Mouse (Mus musculus) kidney, adult 2 months (tissue): ENCODE measurements around the gene Lrrc3c. TPM values are rescaled to one million over a fixed set of nuclear protein-coding genes. Genes with fewer than 3 reads are reported as not detected.

Experiments used
- DNase-seq: peaks from one replicate; pipeline ENCODE4 v3.0.0; 2021
- H3K27ac ChIP-seq: fragments of 200-500 bp; 2 replicates; pipeline ENCODE4 v1.5.1; 2012; ENCODE audit warnings: low read depth, low read length, control low read depth, inconsistent platforms; ENCODE audit not compliant: insufficient read depth
- H3K27me3 ChIP-seq: fragments of 200-500 bp; replicated peaks from 2 replicates; pipeline ENCODE4 v1.6.1; 2012; ENCODE audit warnings: mild to moderate bottlenecking, moderate library complexity, low read length, inconsistent platforms; ENCODE audit not compliant: control insufficient read depth, insufficient read depth
- H3K36me3 ChIP-seq: fragments of 200-500 bp; 2 replicates; pipeline ENCODE4 v1.6.1; 2012; ENCODE audit warnings: mild to moderate bottlenecking, moderate library complexity, low read length, inconsistent platforms; ENCODE audit not compliant: control insufficient read depth, insufficient read depth
- H3K4me1 ChIP-seq: fragments of 200-500 bp; 2 replicates; pipeline ENCODE4 v1.6.1; 2011; ENCODE audit warnings: low read length; ENCODE audit not compliant: control insufficient read depth, insufficient read depth
- H3K4me3 ChIP-seq: fragments of 200-500 bp; 2 replicates; pipeline ENCODE4 v1.5.1; 2011; ENCODE audit warnings: mild to moderate bottlenecking, low read depth, low read length, control low read depth; ENCODE audit not compliant: insufficient read depth
- CTCF ChIP-seq: fragments of 200-500 bp; conservative IDR thresholded peaks from 2 replicates; pipeline ENCODE4 v1.5.1; 2011; ENCODE audit warnings: low read depth, mild to moderate bottlenecking, control low read depth, low read length, moderate library complexity, mixed read lengths; ENCODE audit not compliant: insufficient read depth, insufficient read length
- POLR2A ChIP-seq: fragments of 200-500 bp; IDR thresholded peaks from one replicate; pipeline ENCODE4 v1.6.1; 2011; ENCODE audit warnings: low read depth, low read length, control low read depth
- WGBS: fragments of 180-500 bp; shearing (Covaris S2); methylation state at CpG from one replicate; pipeline ENCODE4 v1.1.7; 2018; 5-methylcytosine and 5-hydroxymethylcytosine counted together
- polyA plus RNA-seq: library from polyadenylated mRNA; depleted of rRNA; stranded (reverse); fragments of >200 nt; gene quantifications from 2 replicates; pipeline ENCODE4 v1.2.3, GENCODE M21; 2012

The Lrrc3c gene
- polyA plus RNA-seq, 1 experiment: not detected

GRCm38 (mm10) chr11:98563025-98563424 is 35.1 kb upstream of the Lrrc3c start:
- no peak overlapping the region for H3K27ac ChIP-seq
- no peaks in the 10 kb centered on the region for H3K4me1 ChIP-seq
- WGBS: 91% methylated on average over 3 of the region's 3 CpGs
- TF ChIP-seq POLR2A (no peak), CTCF (no peak)
- no peaks in the 10 kb centered on the region for H3K36me3 ChIP-seq
- no peaks in the 10 kb centered on the region; the same call in 1 of the 2 replicates for H3K27me3 ChIP-seq
- DNase-seq: no peak
- H3K4me3 ChIP-seq: no peak overlapping the region

DNA sequence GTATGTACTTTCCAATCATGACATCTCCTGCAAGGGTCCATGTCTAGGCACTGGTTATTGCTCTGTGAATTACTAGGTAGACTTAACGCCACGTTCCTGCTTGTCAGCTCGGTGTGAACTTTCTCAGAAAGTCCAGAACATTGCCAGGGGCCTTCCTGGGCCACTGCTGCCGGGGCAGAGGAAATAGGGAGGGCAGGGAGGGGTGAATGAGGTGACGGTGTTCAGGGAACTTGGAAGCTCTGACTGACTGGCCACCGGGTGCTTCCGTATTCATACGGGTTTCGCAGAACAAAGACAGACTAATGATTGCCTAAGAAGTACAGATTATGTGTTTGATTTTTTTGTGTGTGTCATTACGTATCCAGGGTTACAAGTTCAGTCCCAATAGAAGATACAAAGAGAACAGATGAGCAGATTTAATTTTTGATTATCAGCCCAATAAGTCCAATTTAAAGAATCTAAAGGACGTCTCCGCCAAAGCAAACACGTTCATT is 34.1 kb upstream of the Lrrc3c start:
- TF ChIP-seq CTCF (no peak), POLR2A (no peak)
- no peaks in the 10 kb centered on the region for H3K27me3 ChIP-seq
- no peak for DNase-seq
- H3K27ac ChIP-seq: no peak overlapping the region
- 48% methylated on average over 13 of the region's 13 CpGs for WGBS
- no peak overlapping the region for H3K4me3 ChIP-seq
- H3K4me1 ChIP-seq: no peaks in the 10 kb centered on the region
- no peaks in the 10 kb centered on the region for H3K36me3 ChIP-seq

- H3K4me3 ChIP-seq: no peak overlapping the region
- no peaks in the 10 kb centered on the region for H3K4me1 ChIP-seq
- no peaks in the 10 kb centered on the region for H3K27me3 ChIP-seq
- no peak overlapping the region for H3K27ac ChIP-seq
- TF ChIP-seq CTCF (peak; percentile 34), POLR2A (no peak)
- DNase-seq: no peak
- WGBS: 87% methylated on average over 8 of the region's 8 CpGs
- no peaks in the 10 kb centered on the region for H3K36me3 ChIP-seq
Measured at GRCm38 (mm10) chr11:98568326-98568725, 29.8 kb upstream of the Lrrc3c start.

DNA sequence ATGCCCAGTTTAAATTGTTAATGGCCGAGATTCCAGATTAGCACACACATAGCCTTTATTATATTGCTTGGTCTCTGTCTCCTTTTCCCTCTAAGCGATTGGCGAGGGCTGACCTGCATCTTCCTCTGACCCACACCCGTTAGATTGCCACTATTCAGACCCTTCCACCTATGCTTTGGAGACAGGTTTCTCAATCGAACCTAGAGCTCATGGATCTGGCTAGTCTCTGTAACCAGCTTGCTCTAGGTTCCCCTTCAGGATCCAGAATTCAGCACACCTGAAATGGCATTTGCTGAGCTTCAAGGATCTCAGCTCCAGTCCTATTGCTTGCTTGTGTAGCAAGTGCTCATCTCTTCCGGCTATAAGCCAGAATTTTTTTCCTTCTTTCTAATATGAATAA is 28.6 kb upstream of the Lrrc3c start:
- 79% methylated on average over 6 of the region's 6 CpGs for WGBS
- no peak for DNase-seq
- H3K27ac ChIP-seq: no peak overlapping the region
- no peaks in the 10 kb centered on the region for H3K4me1 ChIP-seq
- H3K36me3 ChIP-seq: no peaks in the 10 kb centered on the region
- no peak overlapping the region for H3K4me3 ChIP-seq
- no peaks in the 10 kb centered on the region for H3K27me3 ChIP-seq
- TF ChIP-seq CTCF (no peak), POLR2A (no peak)

GRCm38 (mm10) chr11:98577776-98578175 is 20.3 kb upstream of the Lrrc3c start:
- Histone ChIP-seq H3K4me3 (no peak overlapping the region), H3K36me3 (no peaks in the 10 kb centered on the region; the same call in 1 of the 2 replicates), H3K27ac (no peak overlapping the region), H3K4me1 (no peaks in the 10 kb centered on the region), H3K27me3 (no peaks in the 10 kb centered on the region)
- DNase-seq: peak; percentile 25
- TF ChIP-seq CTCF: no peak
- TF ChIP-seq POLR2A: no peak
- 61% methylated on average over 5 of the region's 5 CpGs for WGBS

- Histone ChIP-seq H3K4me3 (no peak overlapping the region), H3K36me3 (no peaks in the 10 kb centered on the region; the same call in 1 of the 2 replicates), H3K27me3 (no peaks in the 10 kb centered on the region), H3K4me1 (no peaks in the 10 kb centered on the region; the same call in 1 of the 2 replicates), H3K27ac (no peak overlapping the region)
- 64% methylated on average over 16 of the region's 16 CpGs for WGBS
- peak; percentile 30 for DNase-seq
- TF ChIP-seq POLR2A (no peak), CTCF (no peak)
Measured at GRCm38 (mm10) chr11:98580301-98581121, 17.6 kb upstream of the Lrrc3c start.

DNA sequence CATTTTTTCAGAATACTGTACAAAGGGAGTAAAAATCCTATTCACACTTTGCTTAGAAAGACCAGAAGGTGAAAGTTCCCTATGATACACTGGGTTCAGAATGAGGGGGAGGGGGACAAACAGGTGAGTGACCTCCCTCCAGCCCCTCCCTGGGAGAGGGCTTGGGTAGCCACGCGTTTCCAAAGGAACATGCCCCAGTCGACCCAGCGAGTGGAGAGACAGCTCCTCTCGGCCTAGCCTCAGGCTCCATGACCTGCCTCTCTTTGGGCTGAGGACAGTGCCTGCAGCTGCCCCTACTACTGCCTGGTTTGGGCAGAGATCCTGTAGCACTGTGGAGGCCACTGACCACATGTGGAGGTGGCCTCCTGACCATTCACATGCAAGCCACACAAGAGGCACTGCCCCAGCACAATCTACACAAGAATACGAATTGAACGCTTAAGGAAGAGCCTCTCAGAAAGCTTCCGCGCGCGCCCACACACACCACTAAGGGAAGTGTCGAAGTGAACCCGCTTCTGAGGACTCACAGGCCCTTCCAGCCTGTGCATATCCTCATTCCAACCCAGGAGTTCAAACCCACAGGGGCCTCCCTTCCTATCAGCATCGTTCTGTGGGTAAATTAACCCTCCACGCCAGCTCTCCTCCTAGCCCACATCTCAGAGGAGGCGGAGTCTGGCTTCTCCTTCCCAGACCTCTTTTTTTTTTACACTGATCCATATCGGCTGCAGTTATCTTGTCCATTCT is 16.6 kb upstream of the Lrrc3c start:
- no peak for TF ChIP-seq POLR2A
- TF ChIP-seq CTCF: no peak
- no peak for DNase-seq
- no peaks in the 10 kb centered on the region for H3K27me3 ChIP-seq
- H3K36me3 ChIP-seq: no peaks in the 10 kb centered on the region; the same call in 1 of the 2 replicates
- 77% methylated on average over 17 of the region's 17 CpGs for WGBS
- no peaks in the 10 kb centered on the region; the same call in 1 of the 2 replicates for H3K4me1 ChIP-seq
- no peak overlapping the region for H3K4me3 ChIP-seq
- H3K27ac ChIP-seq: no peak overlapping the region
